Mouse (Mus musculus) erythroid progenitor cell, adult 5-6 weeks (primary cell): ENCODE results near the gene Vmn2r74. TPM values are rescaled to one million over a fixed set of nuclear protein-coding genes. Genes with fewer than 3 reads are reported as not detected.

Experiments used
- ATAC-seq: replicated peaks from 2 replicates; pipeline ENCODE4 v1.8.0; 2016; ENCODE audit warnings: moderate number of reproducible peaks, mild to moderate bottlenecking, moderate TSS enrichment, inconsistent platforms; ENCODE audit not compliant: poor library complexity, low FRiP score, severe bottlenecking
- total RNA-seq, 2 experiments: library from RNA; stranded (forward) in 1 of 2; stranded (reverse) in 1 of 2; fragments of 150-400 nt in 1 of 2; fragments of 186-747, 209-891 nt in 1 of 2; gene quantifications; 2 replicates each; pipeline versions ENCODE4 v1.2.3 to v1.2.4; 2015 to 2017; ENCODE audit warnings: low replicate concordance in 2 of 2

Gene Vmn2r74
- not detected in 2 replicates for total RNA-seq (2015; ENCODE audit: low replicate concordance)
- not detected in 2 replicates for total RNA-seq (2017; ENCODE audit: low replicate concordance)

DNA sequence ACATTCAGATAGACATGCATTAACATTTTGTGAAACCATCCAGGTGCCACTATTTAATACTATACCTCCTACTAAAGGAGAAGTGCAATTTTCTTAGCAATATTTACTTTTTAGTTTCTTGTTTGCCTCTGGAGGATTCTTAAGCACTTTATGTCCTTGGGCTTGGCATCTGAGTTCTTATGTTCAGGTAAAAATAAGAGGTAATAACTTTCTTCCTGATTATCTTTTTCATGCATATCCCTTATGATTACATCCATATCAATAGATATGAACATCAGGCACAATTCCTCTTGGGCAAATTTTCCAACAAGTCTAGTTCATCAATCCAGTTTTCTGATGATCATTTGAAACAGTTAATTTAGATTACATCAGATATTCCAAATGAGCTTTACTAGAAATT is at the start of gene Vmn2r74:
Vmn2r74 (minus strand) TSS at position 101 of the 400 bp plus-strand sequence.
- no peak for ATAC-seq

DNA sequence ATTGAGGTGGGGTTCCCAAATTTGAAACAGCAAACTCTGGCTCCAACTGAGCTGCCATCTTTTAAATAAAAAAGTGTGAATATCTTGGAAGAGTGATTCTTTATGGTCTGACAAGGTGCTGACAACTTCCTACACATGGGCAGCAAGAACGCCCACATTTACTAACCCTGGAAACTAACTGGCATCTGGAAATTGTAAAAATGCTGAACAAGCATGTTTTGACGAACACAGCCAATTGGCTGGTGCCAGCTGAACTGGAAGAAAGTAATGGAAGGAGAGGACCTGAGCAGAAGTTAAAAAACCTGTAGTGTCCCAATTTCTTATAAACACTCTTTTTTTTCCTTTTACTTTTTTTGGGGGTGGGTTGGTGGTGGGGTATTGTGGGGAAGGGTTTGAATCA is 46.1 kb upstream of the Vmn2r74 start:
- no peak for ATAC-seq

Other genes starting within 250 kb of the Vmn2r74 start
- not detected in 2 replicates for gene Vmn2r72, start 206.5 kb downstream of the Vmn2r74 start, total RNA-seq (2015; ENCODE audit: low replicate concordance)
- gene Vmn2r72, start 206.5 kb downstream of the Vmn2r74 start, total RNA-seq (2017; ENCODE audit: low replicate concordance): not detected in 2 replicates
- not detected in 2 replicates for gene Vmn2r73, start 85.4 kb downstream of the Vmn2r74 start, total RNA-seq (2015; ENCODE audit: low replicate concordance)
- not detected in 2 replicates for gene Vmn2r73, start 85.4 kb downstream of the Vmn2r74 start, total RNA-seq (2017; ENCODE audit: low replicate concordance)
- not detected in 2 replicates for gene Vmn2r75, start 210.1 kb upstream of the Vmn2r74 start, total RNA-seq (2015; ENCODE audit: low replicate concordance)
- gene Vmn2r75, start 210.1 kb upstream of the Vmn2r74 start, total RNA-seq (2017; ENCODE audit: low replicate concordance): not detected in 2 replicates